Mouse (Mus musculus): ENCODE measurements around the gene Gpr132.
A peak's percentile ranks its signal among the peaks of the same experiment; 100 is the strongest.
"Not testable (repeated sequence)": the region's sequence is repeated elsewhere in the genome, so short reads cannot be mapped to it uniquely, and the experiment has no call there.

Gene Gpr132

GRCm38 (mm10) chr12:112822676-112823075 is 45.4 kb downstream of the Gpr132 start:
- no peak for DNase-seq (ENCODE audit: extremely low read depth, insufficient read length, low spot score)

- DNase-seq (ENCODE audit: extremely low read depth, insufficient read length, low spot score), result no peak
Observed at GRCm38 (mm10) chr12:112821974-112822373, 46.1 kb downstream of the Gpr132 start.

- no peak for DNase-seq (ENCODE audit: extremely low read depth, insufficient read length, low spot score)
Observed at GRCm38 (mm10) chr12:112821216-112821615, 46.8 kb downstream of the Gpr132 start.

- no peak for DNase-seq (ENCODE audit: extremely low read depth, insufficient read length, low spot score)
Observed at GRCm38 (mm10) chr12:112820401-112820999, 47.5 kb downstream of the Gpr132 start.

GRCm38 (mm10) chr12:112819057-112819662 is 48.9 kb downstream of the Gpr132 start:
- DNase-seq (ENCODE audit: extremely low read depth, insufficient read length, low spot score), result no peak

GRCm38 (mm10) chr12:112816866-112817265 is 51.2 kb downstream of the Gpr132 start:
- DNase-seq (ENCODE audit: extremely low read depth, insufficient read length, low spot score), result not testable (repeated sequence)

GRCm38 (mm10) chr12:112816294-112816693 is 51.7 kb downstream of the Gpr132 start:
- no peak for DNase-seq (ENCODE audit: extremely low read depth, insufficient read length, low spot score)

- no peak for DNase-seq (ENCODE audit: extremely low read depth, insufficient read length, low spot score)
Observed at GRCm38 (mm10) chr12:112814682-112815470, 53.2 kb downstream of the Gpr132 start.

GRCm38 (mm10) chr12:112813370-112813769 is 54.7 kb downstream of the Gpr132 start:
- no peak for DNase-seq (ENCODE audit: extremely low read depth, insufficient read length, low spot score)

GRCm38 (mm10) chr12:112810092-112810885 is 57.7 kb downstream of the Gpr132 start:
- DNase-seq (ENCODE audit: extremely low read depth, insufficient read length, low spot score), result no peak

- DNase-seq (ENCODE audit: extremely low read depth, insufficient read length, low spot score), result no peak
Observed at GRCm38 (mm10) chr12:112809641-112810040, 58.4 kb downstream of the Gpr132 start.

GRCm38 (mm10) chr12:112808587-112809364 is 59.3 kb downstream of the Gpr132 start, which contains the start of gene Clba1:
Gene Clba1 (plus strand): TSS chr12:112808937.
- DNase-seq (ENCODE audit: extremely low read depth, insufficient read length, low spot score), result peak; percentile 98

GRCm38 (mm10) chr12:112808212-112808586 is 59.8 kb downstream of the Gpr132 start:
- no peak for DNase-seq (ENCODE audit: extremely low read depth, insufficient read length, low spot score)

- peak; percentile 43 for DNase-seq (ENCODE audit: extremely low read depth, insufficient read length, low spot score)
Observed at GRCm38 (mm10) chr12:112807796-112808195, 60.2 kb downstream of the Gpr132 start.

- DNase-seq (ENCODE audit: extremely low read depth, insufficient read length, low spot score), result peak; percentile 60
Observed at GRCm38 (mm10) chr12:112806044-112806443, 62.0 kb downstream of the Gpr132 start.

- DNase-seq (ENCODE audit: extremely low read depth, insufficient read length, low spot score), result peak; percentile 66
Observed at GRCm38 (mm10) chr12:112804046-112804445, 64.0 kb downstream of the Gpr132 start.

- no peak for DNase-seq (ENCODE audit: extremely low read depth, insufficient read length, low spot score)
Observed at GRCm38 (mm10) chr12:112802917-112803316, 65.1 kb downstream of the Gpr132 start.

- DNase-seq (ENCODE audit: extremely low read depth, insufficient read length, low spot score), result no peak
Observed at GRCm38 (mm10) chr12:112801864-112802846, 65.9 kb downstream of the Gpr132 start, which contains the start of gene Ahnak2. Gene Ahnak2 (minus strand): TSS chr12:112802657.

All from 3134 (cell line).